Comparison of ENCODE assay signal across 26 mouse cellular contexts in the genomic region with DNA sequence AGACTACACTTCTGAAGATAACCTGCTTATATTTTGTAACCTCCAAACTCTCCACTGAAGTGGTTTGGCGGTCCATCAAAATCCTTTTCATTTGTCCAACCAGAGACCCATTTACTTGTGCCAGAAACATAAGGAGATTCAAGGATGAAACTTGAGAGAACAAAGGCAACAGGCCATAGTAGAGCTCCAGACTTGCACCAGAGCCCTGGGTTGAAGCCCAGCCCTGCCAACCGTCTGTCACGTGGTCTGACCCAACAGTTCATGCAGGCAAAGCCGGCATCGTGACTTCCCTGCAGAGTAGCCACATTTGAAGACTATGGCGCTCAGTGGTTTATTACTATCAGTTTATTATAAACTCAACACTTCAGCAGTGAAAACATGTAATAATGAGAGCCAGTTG. TPM values are rescaled to one million over a fixed set of nuclear protein-coding genes. Genes with fewer than 3 reads are reported as not detected.
DNase-seq lines count a peak whose midpoint lies in the region; ATAC-seq and TF ChIP-seq lines count a peak whose summit lies in the region.
"Had no signal": no experiment of that assay in that cellular context is flagged by ENCODE, and none has a peak within 500 bp of the region (broad histone marks: within the 10 kb centered on the region; RNA-seq: fewer than 3 reads in every experiment).

No protein-coding gene starts in this region.

- 81% methylated on average over 6 of the region's 6 CpGs for WGBS in heart, embryonic 11.5 days (ENCODE audit: insufficient replicate concordance)

- no peak overlapping the region for H3K27ac ChIP-seq in heart, embryonic 11.5 days (ENCODE audit: low read depth, low read length)
- no peak overlapping the region for H3K27ac ChIP-seq in left cerebral cortex, adult 2 months
- H3K27ac ChIP-seq: hindbrain, embryonic 12.5 days; intestine, embryonic 15.5 days; macrophage; midbrain, embryonic 13.5 days; neural tube, embryonic 15.5 days had no signal

- no peaks in the 10 kb centered on the region for H3K36me3 ChIP-seq in heart, embryonic 11.5 days (ENCODE audit: control insufficient read depth, insufficient read depth, low read length)
- H3K36me3 ChIP-seq: hindbrain, embryonic 12.5 days; intestine, embryonic 15.5 days; midbrain, embryonic 13.5 days; neural tube, embryonic 15.5 days had no signal

- TF ChIP-seq CTCF in left cerebral cortex, adult 2 months (IDR thresholded peaks at IDR 0.05), result no peak

- H3K27me3 ChIP-seq in heart, embryonic 11.5 days (ENCODE audit: control insufficient read depth, insufficient read depth, low read length), result no peaks in the 10 kb centered on the region
- H3K27me3 ChIP-seq: hindbrain, embryonic 12.5 days; intestine, embryonic 15.5 days; midbrain, embryonic 13.5 days; neural tube, embryonic 15.5 days; Patski had no signal

- H3K4me3 ChIP-seq in heart, embryonic 11.5 days (ENCODE audit: low read depth, low read length), result no peak overlapping the region
- H3K4me3 ChIP-seq in left cerebral cortex, adult 2 months, result no peak overlapping the region
- H3K4me3 ChIP-seq: erythroblast, embryonic 14.5 days; hindbrain, embryonic 12.5 days; intestine, embryonic 15.5 days; midbrain, embryonic 13.5 days; neural tube, embryonic 15.5 days had no signal

- H3K9ac ChIP-seq in heart, embryonic 11.5 days (ENCODE audit: low read depth, low read length), result no peak overlapping the region
- H3K9ac ChIP-seq: hindbrain, embryonic 12.5 days; intestine, embryonic 15.5 days; lung, embryonic 14.5 days; midbrain, embryonic 13.5 days; neural tube, embryonic 15.5 days had no signal

- ATAC-seq in heart, embryonic 11.5 days (replicated peaks; ENCODE audit: insufficient number of reproducible peaks, low FRiP score, low TSS enrichment), result no peak
- ATAC-seq: activated CD4-positive, CD25-positive, alpha-beta regulatory T cell, adult 4 months; forebrain, embryonic 14.5 days; intestine, embryonic 15.5 days; midbrain, embryonic 13.5 days; Patski had no signal

- H3K9me3 ChIP-seq in heart, embryonic 11.5 days (replicated peaks; ENCODE audit: control insufficient read depth, low read length), result no peaks in the 10 kb centered on the region
- H3K9me3 ChIP-seq: hindbrain, embryonic 12.5 days; intestine, embryonic 15.5 days; midbrain, embryonic 13.5 days; neural tube, embryonic 15.5 days had no signal

- intact Hi-C loops in left cerebral cortex, postnatal 4 days (cut with DNase I), result no loop called here
- intact Hi-C loops in left cerebral cortex, adult 2 months (cut with DNase I), result no loop called here

- DNase-seq in adrenal gland, postnatal 25 days, result peak; percentile 25
- no peak for DNase-seq in adrenal gland, adult 8-10 months
- peak; percentile 95 for DNase-seq in heart, adult 11 months
- DNase-seq in left cerebral cortex, postnatal 4 days, result peak; percentile 34
- DNase-seq in left cerebral cortex, adult 2 months (ENCODE audit: extremely low spot score in 1 of 2, low spot score in 2 of 2), result no peak
- peak; percentile 28 for DNase-seq in brain, adult 2 months (ENCODE audit: low read depth, low spot score)
- DNase-seq: kidney, postnatal 4 days; liver; lung, embryonic 14.5 days; right cerebral cortex, postnatal 25 days; thymus, postnatal 14 days had no signal

- H3K4me2 ChIP-seq in heart, embryonic 11.5 days, result no peak overlapping the region
- H3K4me2 ChIP-seq: hindbrain, embryonic 12.5 days; intestine, embryonic 15.5 days; lung, embryonic 14.5 days; midbrain, embryonic 13.5 days; neural tube, embryonic 15.5 days had no signal

- H3K4me1 ChIP-seq in heart, embryonic 11.5 days (ENCODE audit: control insufficient read depth, insufficient read depth, low read length), result peaks cover 54% of the 10 kb centered on the region

RNA-seq across cellular contexts. Expression of gene Acvr1, which starts 45.3 kb away (rescaled TPM):
- 40.1 and 50.7 TPM in 2 replicates for total RNA-seq in adrenal gland, postnatal 25 days (2021)
- 10 to 100 TPM; 32.9 to 91.3 (median 59.6) TPM for total RNA-seq in adrenal gland, adult 8-10 months (2022)
- 11.8 and 12.9 TPM in 2 replicates for polyA plus RNA-seq in heart, embryonic 11.5 days (2014; fragmentation: Nextera tagmentation; extraction: Ambion mirVana)
- 10 to 100 TPM; 50.1 to 56.7 TPM for total RNA-seq in left cerebral cortex, postnatal 4 days (2021)
- 10 to 100 TPM; 32.9 to 36.6 TPM for total RNA-seq in left cerebral cortex, adult 2 months (2021)
- polyA plus RNA-seq: erythroblast, embryonic 14.5 days had no signal

RNA-seq across cellular contexts. Expression of gene Upp2, which starts 45.5 kb away (rescaled TPM):
- total RNA-seq in adrenal gland, postnatal 25 days (2021), result 13.8 and 17.9 TPM in 2 replicates
- total RNA-seq in adrenal gland, adult 8-10 months (2022), result 10 to 100 TPM; 11.2 to 25.6 (median 20.1) TPM
- polyA plus RNA-seq in heart, embryonic 11.5 days (2014; fragmentation: Nextera tagmentation; extraction: Ambion mirVana), result 8.4 and 8.6 TPM in 2 replicates
- 10 to 100 TPM; 10.1 to 12.2 TPM for total RNA-seq in left cerebral cortex, postnatal 4 days (2021)
- 10 to 100 TPM; 26.7 to 33.8 TPM for total RNA-seq in left cerebral cortex, adult 2 months (2021)
- polyA plus RNA-seq: erythroblast, embryonic 14.5 days had no signal

RNA-seq across cellular contexts. Expression of gene Gm17409, which starts 51.7 kb away (rescaled TPM):
- total RNA-seq in adrenal gland, postnatal 25 days (2021), result not detected in 2 replicates
- not detected for total RNA-seq in adrenal gland, adult 8-10 months (2022)
- polyA plus RNA-seq in heart, embryonic 11.5 days (2014; fragmentation: Nextera tagmentation; extraction: Ambion mirVana), result not detected in 2 replicates
- total RNA-seq in left cerebral cortex, postnatal 4 days (2021), result not detected
- total RNA-seq in left cerebral cortex, adult 2 months (2021), result not detected
- total RNA-seq: granulocyte monocyte progenitor cell, adult 5-6 weeks; layer of hippocampus, postnatal 10 days; left cerebral cortex, postnatal 10 days had no signal
- polyA plus RNA-seq: activated CD4-positive, CD25-positive, alpha-beta regulatory T cell, adult 4 months; erythroblast, embryonic 14.5 days; forebrain, embryonic 14.5 days; hindbrain, embryonic 12.5 days; intestine, embryonic 15.5 days; kidney, embryonic 14.5 days; lung, embryonic 14.5 days; macrophage; midbrain, embryonic 13.5 days; neural tube, embryonic 15.5 days; Patski; stomach, embryonic 16.5 days had no signal

Comparison
In these comparisons a context has a peak if more than half of its experiments do, and no peak if none do; other contexts are left out.
1. DNase-seq: peak in adrenal gland, postnatal 25 days (single experiment), heart, adult 11 months (single experiment), left cerebral cortex, postnatal 4 days (single experiment) and brain, adult 2 months (single experiment); none in adrenal gland, adult 8-10 months (single experiment) and left cerebral cortex, adult 2 months (0 of 2).